In the genomic region with DNA sequence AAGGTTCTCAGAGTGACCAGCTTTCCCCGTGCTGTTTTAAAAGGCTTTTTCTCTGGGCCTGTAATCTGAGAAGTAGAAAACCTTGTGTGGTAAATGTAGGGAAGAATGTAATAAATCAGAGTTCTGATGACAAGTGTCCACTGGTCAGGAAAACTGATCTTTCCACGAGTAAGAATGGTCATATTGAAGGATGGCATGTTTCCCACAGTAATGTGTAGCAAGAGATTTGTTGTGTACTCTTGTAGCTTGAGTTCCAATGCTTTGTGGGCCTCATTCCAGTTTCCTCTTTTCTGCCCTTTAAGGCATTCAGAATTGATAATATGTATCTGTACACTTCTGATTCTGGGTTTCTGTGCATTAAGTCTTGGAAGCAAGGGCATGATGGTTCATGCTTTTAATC, we compare ENCODE assay signal across 9 mouse cellular contexts. TPM values are rescaled to one million over a fixed set of nuclear protein-coding genes. Genes with fewer than 3 reads are reported as not detected.
DNase-seq lines count a peak whose midpoint lies in the region; ATAC-seq lines count a peak whose summit lies in the region.
"Had no signal": no experiment of that assay in that cellular context is flagged by ENCODE, and none has a peak within 500 bp of the region (broad histone marks: within the 10 kb centered on the region; RNA-seq: fewer than 3 reads in every experiment).

No protein-coding gene starts in this region.

- 0 out of 2 replicates have a peak overlapping the region, but pooled peaks have one; percentile 99 for H3K27ac ChIP-seq in kidney, embryonic 14.5 days (ENCODE audit: low read depth, low read length)
- H3K27ac ChIP-seq in hindbrain, embryonic 12.5 days: no peak overlapping the region
- H3K27ac ChIP-seq in midbrain, embryonic 13.5 days: peak overlapping the region; percentile 99; the same call in 1 of the 2 replicates

- peak overlapping the region; percentile 99 for H3K9ac ChIP-seq in kidney, embryonic 14.5 days (ENCODE audit: low read depth, low read length)
- peak overlapping the region; percentile 99 for H3K9ac ChIP-seq in hindbrain, embryonic 12.5 days
- peak overlapping the region; percentile 99 for H3K9ac ChIP-seq in midbrain, embryonic 13.5 days (replicated peaks)

- peaks cover 22% of the 10 kb centered on the region; the same call in 1 of the 2 replicates for H3K4me1 ChIP-seq in kidney, embryonic 14.5 days (ENCODE audit: control insufficient read depth, insufficient read depth, low read length)
- H3K4me1 ChIP-seq in hindbrain, embryonic 12.5 days: peaks cover 22% of the 10 kb centered on the region
- peaks cover 41% of the 10 kb centered on the region for H3K4me1 ChIP-seq in midbrain, embryonic 13.5 days (replicated peaks)

- peak overlapping the region; percentile 99 for H3K4me3 ChIP-seq in kidney, embryonic 14.5 days (ENCODE audit: low read length)
- H3K4me3 ChIP-seq in hindbrain, embryonic 12.5 days: peak overlapping the region; percentile 98
- peak overlapping the region; percentile 99 for H3K4me3 ChIP-seq in midbrain, embryonic 13.5 days (replicated peaks)

- no peaks in the 10 kb centered on the region for H3K9me3 ChIP-seq in kidney, embryonic 14.5 days (ENCODE audit: control insufficient read depth, low read length)
- no peaks in the 10 kb centered on the region for H3K9me3 ChIP-seq in hindbrain, embryonic 12.5 days (replicated peaks)
- H3K9me3 ChIP-seq in midbrain, embryonic 13.5 days: no peaks in the 10 kb centered on the region

- no peak for DNase-seq in kidney, postnatal 36 days
- peak; percentile 62 for DNase-seq in NIH3T3 (ENCODE audit: low read depth)
- DNase-seq in thymus, adult 18-20 months: no peak
- no peak for DNase-seq in kidney, postnatal 25 days

- no peaks in the 10 kb centered on the region for H3K27me3 ChIP-seq in kidney, embryonic 14.5 days (ENCODE audit: control insufficient read depth, insufficient read depth, low read length)
- no peaks in the 10 kb centered on the region for H3K27me3 ChIP-seq in hindbrain, embryonic 12.5 days
- H3K27me3 ChIP-seq in midbrain, embryonic 13.5 days: no peaks in the 10 kb centered on the region

- H3K36me3 ChIP-seq in kidney, embryonic 14.5 days (ENCODE audit: control insufficient read depth, insufficient read depth, low read length): peaks cover 50% of the 10 kb centered on the region
- peaks cover 47% of the 10 kb centered on the region for H3K36me3 ChIP-seq in hindbrain, embryonic 12.5 days
- H3K36me3 ChIP-seq in midbrain, embryonic 13.5 days: peaks cover 49% of the 10 kb centered on the region

- WGBS in kidney, embryonic 14.5 days: 2% methylated on average over 2 of the region's 2 CpGs
- 6% methylated on average over 2 of the region's 2 CpGs for WGBS in hindbrain, embryonic 12.5 days
- 11% methylated on average over 2 of the region's 2 CpGs for WGBS in midbrain, embryonic 13.5 days

- H3K4me2 ChIP-seq in kidney, embryonic 14.5 days (replicated peaks; ENCODE audit: low read depth, low read length): peak overlapping the region; percentile 85
- H3K4me2 ChIP-seq in hindbrain, embryonic 12.5 days (replicated peaks): peak overlapping the region; percentile 90
- peak overlapping the region; percentile 97 for H3K4me2 ChIP-seq in midbrain, embryonic 13.5 days (replicated peaks)

- ATAC-seq in kidney, embryonic 14.5 days (ENCODE audit: low FRiP score, low TSS enrichment): no peak
- no peak for ATAC-seq in hindbrain, embryonic 12.5 days (ENCODE audit: low FRiP score)
- ATAC-seq in midbrain, embryonic 13.5 days: no peak
- no peak for ATAC-seq in megakaryocyte-erythroid progenitor cell, adult 5-6 weeks (replicated peaks; ENCODE audit: low FRiP score, low TSS enrichment, poor library complexity, severe bottlenecking)
- ATAC-seq: activated CD4-positive, CD25-positive, alpha-beta regulatory T cell, adult 4 months had no signal

RNA-seq across cellular contexts. Expression of gene Sf1, which starts 1.4 kb away (rescaled TPM):
- 127 and 183 TPM in 2 replicates for polyA plus RNA-seq in kidney, embryonic 14.5 days (2014; fragmentation: Nextera tagmentation; extraction: Ambion mirVana)
- 168 and 176 TPM in 2 replicates for polyA plus RNA-seq in hindbrain, embryonic 12.5 days (2016; fragmentation: Nextera tagmentation; extraction: Ambion mirVana)
- 120 and 128 TPM in 2 replicates for polyA plus RNA-seq in midbrain, embryonic 13.5 days (2015; fragmentation: Nextera tagmentation; extraction: Ambion mirVana)
- total RNA-seq in megakaryocyte-erythroid progenitor cell, adult 5-6 weeks (2014; fragmentation: Nextera tagmentation): 286 and 398 TPM in 2 replicates
- total RNA-seq in megakaryocyte-erythroid progenitor cell, adult 5-6 weeks (2017): 253 and 302 TPM in 2 replicates

RNA-seq across cellular contexts. Expression of gene Pygm, which starts 19.4 kb away (rescaled TPM):
- polyA plus RNA-seq in kidney, embryonic 14.5 days (2014; fragmentation: Nextera tagmentation; extraction: Ambion mirVana): 15.7 and 16.4 TPM in 2 replicates
- 1.8 and 3.9 TPM in 2 replicates for polyA plus RNA-seq in hindbrain, embryonic 12.5 days (2016; fragmentation: Nextera tagmentation; extraction: Ambion mirVana)
- 1.9 and 2.2 TPM in 2 replicates for polyA plus RNA-seq in midbrain, embryonic 13.5 days (2015; fragmentation: Nextera tagmentation; extraction: Ambion mirVana)
- 4.9 TPM in 1 of 2 replicates, not detected in the other for total RNA-seq in megakaryocyte-erythroid progenitor cell, adult 5-6 weeks (2014; fragmentation: Nextera tagmentation)
- total RNA-seq in megakaryocyte-erythroid progenitor cell, adult 5-6 weeks (2017): 0.04 and 4.9 TPM in 2 replicates

RNA-seq across cellular contexts. Expression of gene Map4k2, which starts 23.9 kb away (rescaled TPM):
- 12.5 and 12.8 TPM in 2 replicates for polyA plus RNA-seq in kidney, embryonic 14.5 days (2014; fragmentation: Nextera tagmentation; extraction: Ambion mirVana)
- 15.0 and 16.0 TPM in 2 replicates for polyA plus RNA-seq in hindbrain, embryonic 12.5 days (2016; fragmentation: Nextera tagmentation; extraction: Ambion mirVana)
- polyA plus RNA-seq in midbrain, embryonic 13.5 days (2015; fragmentation: Nextera tagmentation; extraction: Ambion mirVana): 13.6 and 17.1 TPM in 2 replicates
- 37.3 and 41.8 TPM in 2 replicates for total RNA-seq in megakaryocyte-erythroid progenitor cell, adult 5-6 weeks (2014; fragmentation: Nextera tagmentation)
- total RNA-seq in megakaryocyte-erythroid progenitor cell, adult 5-6 weeks (2017): 9.4 and 27.2 TPM in 2 replicates

RNA-seq across cellular contexts. Expression of gene Men1, which starts 30.1 kb away (rescaled TPM):
- 46.1 and 49.1 TPM in 2 replicates for polyA plus RNA-seq in kidney, embryonic 14.5 days (2014; fragmentation: Nextera tagmentation; extraction: Ambion mirVana)
- polyA plus RNA-seq in hindbrain, embryonic 12.5 days (2016; fragmentation: Nextera tagmentation; extraction: Ambion mirVana): 91.5 and 95.8 TPM in 2 replicates
- polyA plus RNA-seq in midbrain, embryonic 13.5 days (2015; fragmentation: Nextera tagmentation; extraction: Ambion mirVana): 74.4 and 81.1 TPM in 2 replicates
- 39.8 and 56.2 TPM in 2 replicates for total RNA-seq in megakaryocyte-erythroid progenitor cell, adult 5-6 weeks (2014; fragmentation: Nextera tagmentation)
- total RNA-seq in megakaryocyte-erythroid progenitor cell, adult 5-6 weeks (2017): 17.8 and 19.8 TPM in 2 replicates

RNA-seq across cellular contexts. Expression of gene Rasgrp2, which starts 34.3 kb away (rescaled TPM):
- 77.1 and 78.6 TPM in 2 replicates for polyA plus RNA-seq in kidney, embryonic 14.5 days (2014; fragmentation: Nextera tagmentation; extraction: Ambion mirVana)
- 20.0 and 23.0 TPM in 2 replicates for polyA plus RNA-seq in hindbrain, embryonic 12.5 days (2016; fragmentation: Nextera tagmentation; extraction: Ambion mirVana)
- polyA plus RNA-seq in midbrain, embryonic 13.5 days (2015; fragmentation: Nextera tagmentation; extraction: Ambion mirVana): 28.5 and 29.6 TPM in 2 replicates
- total RNA-seq in megakaryocyte-erythroid progenitor cell, adult 5-6 weeks (2014; fragmentation: Nextera tagmentation): 41.2 and 64.6 TPM in 2 replicates
- total RNA-seq in megakaryocyte-erythroid progenitor cell, adult 5-6 weeks (2017): 21.6 and 32.0 TPM in 2 replicates
